Mouse (Mus musculus) gastrocnemius, adult 2 months (tissue): ENCODE results near the gene Tradd. TPM values are rescaled to one million over a fixed set of nuclear protein-coding genes. Genes with fewer than 3 reads are reported as not detected.

Source experiments
- DNase-seq: peaks from one replicate; pipeline ENCODE4 v3.0.0; 2022
- H3K27ac ChIP-seq: fragments of 200-600 bp; 2 replicates; pipeline ENCODE4 v1.8.1; 2022; ENCODE audit warnings: mild to moderate bottlenecking
- H3K4me3 ChIP-seq: fragments of 200-600 bp; 2 replicates; pipeline ENCODE4 v1.8.1; 2022; ENCODE audit warnings: mild to moderate bottlenecking, moderate library complexity
- CTCF ChIP-seq: fragments of 200-600 bp; IDR thresholded peaks from 2 replicates; pipeline ENCODE4 v1.8.1; 2022; ENCODE audit warnings: antibody characterized with exemption, mild to moderate bottlenecking, moderate library complexity
- intact Hi-C: fragments of 180-260 bp; cut with DNase I; formaldehyde crosslinking; loops from one replicate; pipeline ENCODE4 v1.15.1; 2025
- microRNA-seq: library from miRNA; unstranded; fragments of <30 nt; microRNA quantifications from one replicate; pipeline ENCODE4 v1.2.0, GENCODE M21; 2021
- total RNA-seq, 2 experiments: library from RNA; stranded (reverse); gene quantifications; 2 replicates each; pipeline ENCODE4 v1.2.3; 2021

The Tradd gene
- total RNA-seq, 2 experiments from 2014 or later, result 2.4 to 2.9 TPM

DNA sequence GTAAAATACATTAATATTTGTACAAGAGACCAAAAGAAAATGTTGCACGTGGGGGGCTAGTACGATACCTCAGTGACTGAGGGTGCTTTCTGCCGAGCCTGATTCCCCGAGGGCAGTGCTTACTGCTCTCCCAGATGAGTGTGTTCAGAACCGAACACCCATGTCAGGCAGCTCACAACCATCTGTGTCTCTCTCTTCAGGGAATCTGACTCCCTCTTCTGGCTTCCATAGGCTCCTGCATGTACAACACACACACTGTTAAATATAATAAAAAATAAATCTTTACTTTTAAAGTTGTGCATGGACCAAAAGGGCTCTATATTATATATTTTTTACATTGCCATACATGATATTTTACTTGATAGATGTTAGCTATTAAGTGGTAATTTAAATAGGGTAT is 50.3 kb downstream of the Tradd start:
- Histone ChIP-seq H3K4me3 (no peak overlapping the region), H3K27ac (no peak overlapping the region)
- TF ChIP-seq CTCF, result peak; percentile 35; the same call in 1 of the 2 replicates
- no peak for DNase-seq
- intact Hi-C loops, result no loop called here

GRCm38 (mm10) chr8:105209153-105210110 is 55.0 kb downstream of the Tradd start:
- H3K27ac ChIP-seq, result no peak overlapping the region
- no peak for DNase-seq

More at GRCm38 (mm10) chr8:105209153-105210110, 55.0 kb downstream of the Tradd start:
- no peak overlapping the region for H3K4me3 ChIP-seq
- TF ChIP-seq CTCF, result no peak
- intact Hi-C loops, result no loop called here

Small RNA genes within 50 kb of the gene (microRNA-seq; reads per million reads assigned to microRNA genes)
- gene Gm27320 (not detected), gene Mir328 (931 reads per million, percentile 76 among the genes with 10 or more reads in this experiment)

Other genes with a start within 250 kb of the Tradd start
- not detected for gene Ces3a, start 216.0 kb downstream of the Tradd start, total RNA-seq
- gene Ces3b, start 180.9 kb downstream of the Tradd start, total RNA-seq, result not detected
- not detected for gene Ces4a, start 132.8 kb downstream of the Tradd start, total RNA-seq
- 10 to 100 TPM; 58.9 to 76.8 TPM for gene Cbfb, start 93.9 kb downstream of the Tradd start, total RNA-seq
- gene D230025D16Rik, start 39.5 kb downstream of the Tradd start, total RNA-seq, result 10 to 100 TPM; 28.1 to 33.1 TPM
- 1 to 10 TPM; 1.8 to 3.5 TPM for gene B3gnt9, start 9.5 kb downstream of the Tradd start, total RNA-seq
- gene Fbxl8, start within 50 bp of the Tradd start, total RNA-seq, result 1 to 10 TPM; 1.0 to 1.1 TPM
- 1 to 10 TPM; 6.1 to 8.4 TPM for gene Hsf4, start 5.2 kb upstream of the Tradd start, total RNA-seq
- gene Nol3, start 11.5 kb upstream of the Tradd start, total RNA-seq, result 10 to 100 TPM; 27.9 to 32.4 TPM
- under 1 TPM; 0.33 to 0.98 TPM for gene 4931428F04Rik, start 25.3 kb upstream of the Tradd start, total RNA-seq
- gene Exoc3l, start 31.5 kb upstream of the Tradd start, total RNA-seq, result 1 to 10 TPM in 1 of 2 experiments, under 1 TPM in 1; 0.84 to 2.3 TPM
- 10 to 100 TPM; 26.8 to 29.7 TPM for gene E2f4, start 33.1 kb upstream of the Tradd start, total RNA-seq
- 1 to 10 TPM; 1.2 to 1.6 TPM for gene Elmo3, start 41.0 kb upstream of the Tradd start, total RNA-seq
- gene Lrrc29, start 61.7 kb upstream of the Tradd start, total RNA-seq, result 1 to 10 TPM in 1 of 2 experiments, under 1 TPM in 1; 0.99 to 1.3 TPM
- 10 to 100 TPM; 20.1 to 24.6 TPM for gene Tmem208, start 61.7 kb upstream of the Tradd start, total RNA-seq
- 10 to 100 TPM; 17.5 to 23.4 TPM for gene Fhod1, start 83.3 kb upstream of the Tradd start, total RNA-seq
- under 1 TPM; 0.45 to 0.92 TPM for gene Slc9a5, start 84.2 kb upstream of the Tradd start, total RNA-seq
- gene Plekhg4, start 108.7 kb upstream of the Tradd start, total RNA-seq, result not detected
- under 1 TPM in 1 of 2 experiments, not detected in 1; 0.23 TPM for gene Kctd19, start 148.9 kb upstream of the Tradd start, total RNA-seq
- gene Lrrc36, start 149.0 kb upstream of the Tradd start, total RNA-seq, result under 1 TPM; 0.64 to 0.73 TPM
- 10 to 100 TPM; 52.8 to 53.4 TPM for gene Tppp3, start 206.9 kb upstream of the Tradd start, total RNA-seq
- gene Zdhhc1, start 232.3 kb upstream of the Tradd start, total RNA-seq, result 10 to 100 TPM in 1 of 2 experiments, 1 to 10 TPM in 1; 9.6 to 11.2 TPM